Mouse (Mus musculus): ENCODE results near the gene Pald1.

The Pald1 gene

GRCm38 (mm10) chr10:61370273-61370979, 12.9 kb downstream of the Pald1 start:
- CTCF ChIA-PET: interaction anchor here (0.7 kb wide), 1 partner anchor 29 kb away, joined by 7 read pairs; no protein-coding TSS in a partner anchor

DNA sequence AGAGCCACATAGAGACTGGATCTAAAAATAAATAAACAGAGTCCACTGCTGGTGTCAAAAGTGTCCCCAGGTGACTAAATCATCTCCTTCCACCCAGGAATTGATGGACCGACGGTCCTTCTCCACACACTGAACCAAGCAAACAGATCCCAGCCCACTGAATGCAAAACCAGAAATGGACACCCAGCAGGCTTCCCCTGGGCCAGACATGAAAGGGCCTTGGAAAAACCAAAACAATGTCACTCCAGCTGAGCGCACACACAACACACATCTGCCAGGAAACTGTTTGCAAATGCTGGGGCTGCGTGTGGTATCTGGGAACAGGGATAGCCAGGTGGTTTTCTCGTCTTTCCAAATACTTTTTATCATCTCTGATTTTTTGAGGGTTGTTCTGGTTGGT, 13.6 kb downstream of the Pald1 start:
- CTCF ChIA-PET: no interaction called here

DNA sequence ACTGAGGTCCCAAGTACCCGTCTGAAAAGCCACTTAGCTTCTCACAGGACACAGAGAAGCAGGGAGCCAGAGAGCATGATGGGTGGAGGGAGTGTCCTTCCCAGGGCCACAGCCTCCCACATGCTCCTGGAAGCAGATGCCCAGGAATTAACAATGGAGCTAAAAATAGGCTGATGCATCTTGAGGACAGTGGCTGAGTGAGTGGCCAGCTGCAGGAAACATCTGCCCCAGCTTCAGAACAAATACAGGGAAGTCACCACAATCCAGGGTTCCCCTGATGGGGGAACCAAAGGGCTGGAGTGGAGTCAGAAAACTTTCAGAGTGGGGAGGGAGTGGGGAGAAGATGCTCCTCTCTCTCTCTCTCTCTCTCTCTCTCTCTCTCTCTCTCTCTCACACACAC, 17.4 kb downstream of the Pald1 start:
- CTCF ChIA-PET: no interaction called here

DNA sequence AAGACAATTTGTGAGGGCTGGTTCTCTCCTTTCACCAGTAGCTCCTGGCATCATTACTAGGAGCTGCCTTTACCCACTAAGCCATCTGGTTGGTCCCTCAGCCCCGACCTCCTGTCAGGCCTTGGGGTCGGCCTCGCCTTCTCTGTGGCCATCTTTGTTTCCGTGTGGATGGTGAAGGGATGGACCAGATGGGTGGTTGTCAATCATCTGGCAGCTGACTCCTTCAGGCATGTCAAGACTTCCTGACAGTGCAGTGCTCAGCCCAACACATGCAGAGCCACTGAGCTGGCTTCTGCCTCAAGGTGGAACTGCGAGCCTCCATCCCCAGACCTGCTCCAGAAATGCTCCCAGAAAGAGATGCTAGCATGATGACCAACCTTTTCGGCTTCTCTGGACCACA, 18.9 kb downstream of the Pald1 start:
- CTCF ChIA-PET: no interaction called here

DNA sequence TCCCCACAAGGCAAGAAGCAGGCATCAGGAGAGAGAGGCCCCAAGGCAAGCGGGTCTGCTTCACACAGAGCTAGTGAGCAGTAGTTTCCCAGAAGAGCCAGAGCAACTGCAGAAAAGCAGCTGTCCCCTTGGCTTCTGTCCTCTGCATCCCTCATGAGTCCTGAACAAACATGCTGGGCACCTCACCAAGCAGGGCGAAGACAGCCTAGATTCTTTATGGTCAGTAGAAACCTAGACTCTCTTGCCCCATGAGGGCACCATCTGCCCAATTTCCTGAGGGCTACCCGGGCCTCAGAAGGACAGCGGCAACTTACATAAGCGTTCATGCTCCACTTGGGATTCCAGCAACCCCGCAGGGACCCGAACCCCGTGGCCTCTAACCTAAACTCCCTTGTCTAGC, 20.3 kb downstream of the Pald1 start:
- CTCF ChIA-PET: no interaction called here

GRCm38 (mm10) chr10:61362483-61362882, 20.8 kb downstream of the Pald1 start:
- CTCF ChIA-PET: no interaction called here

DNA sequence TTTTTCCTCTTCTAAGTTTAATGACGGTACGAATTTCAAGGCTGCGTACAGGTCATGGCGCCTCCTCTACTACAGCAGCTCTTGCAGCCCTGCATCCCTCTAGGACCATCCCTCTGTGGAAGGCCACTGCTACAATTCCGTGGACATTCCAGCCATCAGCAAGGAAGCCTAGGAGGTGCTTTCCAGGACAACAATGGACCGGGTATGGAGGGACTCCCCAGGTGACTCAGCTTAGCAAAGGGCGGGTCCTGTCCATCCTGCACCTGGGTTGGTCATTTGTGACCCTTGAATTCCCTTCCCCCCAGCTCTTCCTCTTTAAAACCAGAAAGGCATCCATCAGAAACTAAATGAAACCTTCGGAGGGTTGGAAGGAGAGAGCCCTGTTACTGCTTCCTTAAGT, 22.7 kb downstream of the Pald1 start:
- CTCF ChIA-PET: no interaction called here

- CTCF ChIA-PET: no interaction called here
Observed at GRCm38 (mm10) chr10:61359411-61359810, 23.9 kb downstream of the Pald1 start.

DNA sequence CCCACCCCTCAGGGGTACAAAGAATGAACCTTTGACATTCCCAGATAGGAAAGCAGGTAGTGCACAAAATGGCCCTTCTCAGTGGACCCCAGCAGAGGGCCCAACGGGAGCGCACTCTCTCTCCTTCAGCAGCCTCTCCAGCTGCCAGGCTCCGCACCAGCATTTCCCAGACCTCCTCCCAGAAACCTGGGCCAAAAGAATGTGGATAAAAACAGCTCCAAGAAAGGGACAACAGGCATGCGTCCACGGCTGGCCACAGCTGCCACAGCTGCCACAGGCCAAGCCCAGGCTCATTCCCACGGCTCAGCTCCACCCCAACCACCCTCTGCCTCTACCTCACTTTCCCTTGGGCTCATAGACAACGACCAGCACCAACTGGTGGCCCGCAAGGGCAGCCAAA, 25.7 kb downstream of the Pald1 start:
- CTCF ChIA-PET: no interaction called here

GRCm38 (mm10) chr10:61356568-61356967, 26.8 kb downstream of the Pald1 start:
- CTCF ChIA-PET: no interaction called here

DNA sequence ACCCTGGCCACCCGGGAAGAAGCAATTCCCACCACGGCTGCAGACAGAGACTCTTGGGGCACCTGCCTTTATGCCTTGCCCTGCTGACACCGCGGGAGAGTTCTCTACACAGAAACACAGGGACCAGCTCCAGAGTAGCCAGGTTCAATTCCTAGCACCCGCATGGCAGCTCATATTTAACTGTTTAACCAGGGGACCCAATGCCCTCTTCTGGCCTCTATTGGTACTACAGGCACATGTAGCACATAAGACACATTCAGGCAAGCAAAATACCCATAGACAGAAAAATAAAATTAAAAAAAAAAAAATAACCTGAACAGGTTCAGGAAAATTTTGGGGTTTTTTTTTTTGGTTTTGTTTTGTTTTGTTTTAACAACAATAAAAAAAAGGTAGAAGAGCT, 27.2 kb downstream of the Pald1 start:
- CTCF ChIA-PET: no interaction called here

DNA sequence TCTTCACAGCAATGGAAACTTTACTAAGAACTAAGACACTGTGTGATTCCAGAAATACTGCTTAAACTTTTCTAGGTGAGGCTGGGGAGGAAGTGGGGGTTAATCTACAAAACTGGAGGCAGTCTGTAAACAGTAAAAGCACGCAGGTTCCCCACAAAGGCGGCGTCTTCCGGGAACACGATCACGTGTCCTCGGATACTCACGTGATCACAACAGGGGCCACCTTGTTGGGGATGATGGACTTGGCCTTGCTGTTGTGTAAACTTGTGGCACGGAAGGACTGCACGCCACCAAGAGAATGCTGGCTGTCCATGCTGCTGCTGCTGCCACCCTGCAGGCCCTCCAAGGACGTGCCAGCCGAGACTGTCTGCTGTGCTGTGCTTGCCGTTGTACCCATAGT, 27.7 kb downstream of the Pald1 start:
- CTCF ChIA-PET: no interaction called here

- CTCF ChIA-PET: no interaction called here
Observed at GRCm38 (mm10) chr10:61351216-61351615, 32.1 kb downstream of the Pald1 start.

- CTCF ChIA-PET: no interaction called here
Observed at GRCm38 (mm10) chr10:61346374-61346773, 37.0 kb downstream of the Pald1 start.

GRCm38 (mm10) chr10:61345179-61345578, 38.2 kb downstream of the Pald1 start:
- CTCF ChIA-PET: no interaction called here

DNA sequence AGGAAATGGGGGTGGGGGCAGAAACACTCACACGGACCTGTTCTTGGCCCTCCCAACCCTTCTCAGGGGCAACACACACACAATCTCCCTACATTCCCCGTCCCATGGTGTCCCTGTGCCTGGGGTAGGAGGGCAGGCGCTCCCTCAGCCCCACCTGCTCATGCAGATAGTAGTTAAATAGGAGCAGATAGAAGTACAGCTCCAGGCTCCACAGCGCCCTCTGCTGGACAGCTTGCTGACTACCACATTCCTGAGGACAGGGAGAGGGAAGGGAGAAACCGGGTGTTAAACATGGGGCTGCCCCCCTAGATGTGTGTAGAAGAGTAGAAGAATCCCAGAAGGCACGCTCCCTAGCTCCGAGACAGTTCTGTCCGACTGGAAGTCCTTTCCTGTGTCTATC, 39.4 kb downstream of the Pald1 start:
- CTCF ChIA-PET: interaction anchor here (0.6 kb wide), 2 partner anchors 61 to 1932 kb away, joined by 3 read pairs; no protein-coding TSS in a partner anchor

DNA sequence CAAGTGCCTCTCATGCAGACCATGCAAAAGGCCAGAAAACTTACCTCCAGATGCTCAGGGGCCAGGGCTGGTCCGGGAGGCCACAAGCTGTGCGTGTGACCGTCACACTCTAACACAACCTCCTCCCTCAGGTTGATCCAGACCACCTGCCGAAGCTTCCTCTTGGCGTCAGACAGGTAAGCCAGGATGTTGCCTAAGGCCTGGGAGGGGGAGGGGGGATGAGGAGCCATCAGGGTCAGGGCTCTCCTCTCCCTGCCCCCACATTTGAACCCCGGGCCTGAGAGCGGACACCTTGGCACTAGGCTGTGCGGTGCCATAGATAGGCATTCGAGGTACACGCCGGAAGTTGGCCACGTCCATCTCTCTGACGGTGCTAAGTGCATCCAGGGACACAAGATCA, 40.6 kb downstream of the Pald1 start:
- CTCF ChIA-PET: no interaction called here

DNA sequence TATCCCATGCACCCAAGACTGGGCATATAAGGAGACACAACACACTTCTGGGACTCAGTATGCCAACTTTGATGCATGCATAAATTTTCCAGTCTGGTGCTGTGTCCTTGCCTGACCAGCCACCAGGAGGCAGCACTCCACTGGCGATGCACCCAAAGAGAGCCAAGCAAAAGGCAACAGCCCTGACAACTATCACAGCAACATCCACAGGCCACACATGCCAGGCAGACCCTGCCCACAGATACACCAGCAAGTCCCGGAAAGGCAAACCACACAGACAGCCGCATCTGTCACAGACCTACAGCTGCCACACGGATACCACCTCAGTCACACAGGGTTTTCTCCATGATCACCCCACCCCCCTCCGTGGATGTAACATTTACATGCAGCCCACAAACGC, 41.8 kb downstream of the Pald1 start:
- CTCF ChIA-PET: no interaction called here

GRCm38 (mm10) chr10:61341045-61341444, 42.3 kb downstream of the Pald1 start:
- CTCF ChIA-PET: no interaction called here

DNA sequence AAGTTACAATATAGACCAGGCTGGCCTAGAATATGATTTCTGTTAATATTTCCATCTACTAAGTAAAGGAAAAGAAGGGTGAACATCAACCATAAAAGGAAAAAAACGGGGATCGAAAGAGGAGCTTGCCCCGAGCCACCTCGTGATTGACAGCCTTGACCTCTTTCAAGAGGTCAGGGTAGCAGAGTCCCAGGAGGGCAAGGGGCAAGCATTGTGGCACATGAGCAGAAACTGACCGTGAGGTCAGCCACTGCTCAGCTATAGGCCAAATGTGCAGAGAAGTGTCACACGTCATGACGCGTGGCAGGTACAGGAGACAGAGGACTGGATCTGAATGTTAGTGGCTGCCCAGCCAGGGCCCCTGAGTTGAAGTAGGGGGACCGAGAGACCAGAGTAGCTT, 43.1 kb downstream of the Pald1 start:
- CTCF ChIA-PET: interaction anchor here (1.9 kb wide), 1 partner anchor 140 kb away, joined by 5 read pairs; no protein-coding TSS in a partner anchor

DNA sequence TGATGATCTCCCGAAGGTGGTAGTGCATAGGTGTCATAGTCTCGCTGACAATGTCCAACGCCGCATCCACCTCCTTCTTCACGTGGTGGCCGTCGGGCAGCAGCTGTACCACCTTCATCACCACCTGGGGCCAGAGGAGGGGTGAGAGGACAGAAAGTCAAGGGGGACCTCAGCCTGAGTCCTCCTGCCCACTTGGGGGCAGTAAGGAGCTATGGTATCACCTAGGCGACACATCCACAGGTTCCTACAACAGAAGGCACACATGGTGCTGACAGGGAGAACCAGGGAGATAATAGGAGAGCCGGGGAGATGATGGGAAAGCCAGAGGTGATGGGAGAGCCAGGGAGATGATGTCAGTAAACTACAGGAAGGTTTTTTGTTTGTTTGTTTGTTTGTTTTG, 44.1 kb downstream of the Pald1 start:
- CTCF ChIA-PET: interaction anchor here (1.9 kb wide), 1 partner anchor 139 kb away, joined by 5 read pairs; no protein-coding TSS in a partner anchor

DNA sequence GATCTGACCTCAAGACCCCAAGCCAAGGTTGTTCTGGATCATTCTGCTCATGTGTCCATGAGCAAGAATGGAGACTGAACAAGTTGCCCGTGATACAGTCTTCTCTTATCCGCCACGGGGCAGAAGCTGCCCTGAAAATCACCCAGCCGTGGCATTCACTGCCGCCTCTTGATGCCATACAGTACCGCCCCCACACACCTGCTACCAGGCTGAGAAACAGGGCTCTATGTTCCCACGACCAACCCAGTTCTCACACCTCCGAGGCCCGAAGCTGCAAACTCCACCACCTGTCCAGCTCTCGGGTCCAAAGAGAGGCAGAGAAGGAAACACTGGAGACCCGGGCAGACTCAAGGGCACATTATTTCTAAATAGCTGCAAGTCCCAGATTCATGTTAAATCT, 45.7 kb downstream of the Pald1 start:
- CTCF ChIA-PET: interaction anchor here (2.2 kb wide), 1 partner anchor 138 kb away, joined by 11 read pairs; no protein-coding TSS in a partner anchor

DNA sequence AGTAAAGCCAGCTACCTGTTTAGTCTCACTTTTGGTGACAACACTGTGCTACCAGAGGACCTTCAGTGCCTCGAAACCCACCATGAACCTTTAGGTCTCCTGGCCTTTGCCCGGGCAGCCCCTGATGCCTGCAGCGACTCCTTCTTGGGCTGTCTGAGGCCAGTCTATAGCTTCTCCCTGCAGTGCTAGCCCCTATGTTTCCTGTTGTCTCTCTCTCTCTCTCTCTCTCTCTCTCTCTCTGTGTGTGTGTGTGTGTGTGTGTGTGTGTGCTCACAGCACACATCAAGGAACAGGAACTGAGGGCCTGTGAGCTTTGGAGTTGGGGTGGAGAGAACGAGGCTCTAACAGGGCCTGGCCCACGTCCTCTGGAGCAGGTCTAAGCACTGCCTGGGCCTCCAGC, 46.7 kb downstream of the Pald1 start:
- CTCF ChIA-PET: interaction anchor here (0.6 to 2.2 kb wide), 8 partner anchors 47 to 496 kb away, joined by 3 to 11 read pairs (median 3); partner anchors contain the start of gene Adamts14

- CTCF ChIA-PET: interaction anchor here (0.6 to 2.2 kb wide), 6 partner anchors 48 to 137 kb away, joined by 3 to 11 read pairs (median 3); partner anchors contain the start of gene Adamts14
Observed at GRCm38 (mm10) chr10:61336137-61336536, 47.2 kb downstream of the Pald1 start.

Data from spleen, embryonic (tissue).